Mouse (Mus musculus): ENCODE data around the gene Smim22. TPM values are rescaled to one million over a fixed set of nuclear protein-coding genes. Genes with fewer than 3 reads are reported as not detected.

The Smim22 gene
- total RNA-seq (2021), result not detected
- long read RNA-seq, experiment 1, result 0 reads
- long read RNA-seq, experiment 2, result 0 reads

- DNase-seq, result no peak
These were observed at the start of gene Smim22 for GRCm38 (mm10) chr16:5007067-5007466. Gene Smim22 (plus strand): TSS chr16:5007288.

DNA sequence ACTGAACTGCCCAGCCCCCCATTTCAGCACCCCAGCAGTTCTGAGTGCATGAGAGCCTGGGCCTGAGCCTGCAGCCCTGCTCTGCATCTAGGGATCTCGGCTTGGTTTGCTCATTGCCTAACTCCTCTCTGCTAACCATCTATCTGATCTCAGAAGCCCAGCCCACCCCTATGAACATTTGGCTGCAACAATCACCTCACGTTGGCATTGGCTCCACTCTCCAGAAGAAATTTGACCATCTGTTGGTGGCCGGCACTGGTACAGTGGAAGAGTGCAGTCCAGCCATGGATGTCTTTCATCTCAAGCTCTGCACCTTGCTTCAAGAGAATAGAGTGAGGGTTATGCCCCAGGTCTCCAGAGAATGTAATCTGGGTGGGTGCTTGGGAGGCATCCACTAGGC is 49.6 kb upstream of the Smim22 start:
- DNase-seq, result no peak

DNA sequence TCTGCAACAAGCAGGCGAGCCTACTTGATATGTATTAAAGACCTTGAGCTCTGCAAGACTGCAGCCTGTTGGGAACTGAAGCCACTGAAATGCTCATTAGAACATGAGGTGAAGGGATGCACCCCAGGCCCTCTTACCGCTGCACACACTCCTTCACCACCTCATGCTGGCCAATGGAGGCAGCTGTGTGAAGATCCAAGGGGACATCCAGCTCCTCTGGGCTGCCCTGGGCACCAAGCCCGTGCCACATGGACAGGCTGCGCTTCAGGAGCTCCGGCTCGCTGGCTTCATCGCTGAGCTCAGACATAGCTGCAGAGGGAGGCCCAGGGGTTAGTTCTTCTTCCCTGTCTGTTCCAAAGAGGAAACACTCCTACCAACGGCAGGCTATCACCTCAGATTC is 46.8 kb upstream of the Smim22 start:
- no peak for DNase-seq

DNA sequence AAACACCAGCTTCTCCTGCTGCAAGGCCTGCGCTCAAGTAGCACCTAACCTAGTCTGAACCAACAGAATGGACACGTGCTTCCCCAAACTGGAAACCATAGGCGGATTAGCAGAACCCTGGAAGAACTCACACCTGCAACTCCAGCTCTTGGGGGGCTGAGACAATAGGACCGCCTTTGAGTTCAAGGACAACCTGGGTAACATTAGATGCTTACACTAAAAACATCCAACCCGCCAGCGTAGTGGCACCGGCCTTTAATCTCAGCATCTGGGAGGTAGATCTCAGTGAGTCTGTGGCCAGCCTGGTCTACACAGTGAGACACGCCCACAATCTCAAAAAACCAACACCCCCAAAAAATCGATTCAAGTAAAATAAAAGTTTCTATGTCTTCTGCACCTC is 43.7 kb upstream of the Smim22 start:
- DNase-seq, result no peak

- DNase-seq, result peak; percentile 94
These were observed 43.0 kb upstream of the Smim22 start, which contains the start of gene Anks3 for GRCm38 (mm10) chr16:4963797-4964709. Gene Anks3 (minus strand): TSS chr16:4964205.

- no peak for DNase-seq
These were observed 42.2 kb upstream of the Smim22 start for GRCm38 (mm10) chr16:4964731-4965391.

DNA sequence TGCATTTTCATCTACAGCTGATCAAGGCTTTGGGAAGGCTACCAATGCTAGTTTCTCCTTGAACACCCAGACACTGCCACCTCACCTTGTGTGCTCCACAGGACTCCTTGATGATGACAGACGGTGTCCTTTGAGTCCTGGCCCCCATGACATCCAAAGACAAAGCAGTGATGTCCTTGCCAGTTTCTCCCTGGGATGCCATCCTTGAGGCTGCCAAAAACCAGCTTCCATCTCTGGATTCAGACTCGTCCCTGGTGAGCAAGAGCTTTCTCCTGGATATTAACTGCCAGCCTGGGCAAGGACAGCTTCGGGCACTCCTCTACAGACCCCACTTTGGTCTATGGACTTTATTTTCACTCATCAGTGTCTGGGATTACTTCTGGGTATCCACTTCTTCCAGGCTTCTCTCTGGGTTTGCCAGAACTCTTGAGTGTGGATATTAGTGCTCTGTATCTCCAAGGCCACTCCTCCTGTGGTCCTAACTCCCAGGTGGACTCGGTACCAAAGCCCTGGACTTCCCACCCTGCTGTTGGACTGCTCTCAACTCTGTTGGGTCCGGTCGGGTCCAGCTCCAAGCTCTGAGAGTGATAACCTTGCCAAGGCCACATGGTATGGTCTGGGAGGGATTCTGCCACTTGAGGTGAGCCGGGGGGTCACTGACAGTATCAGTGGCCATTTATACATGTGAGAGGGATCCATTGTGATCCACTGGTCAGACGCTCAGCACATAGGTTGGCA is 41.5 kb upstream of the Smim22 start:
- no peak for DNase-seq

GRCm38 (mm10) chr16:4968426-4968825 is 38.7 kb upstream of the Smim22 start:
- no peak for DNase-seq

DNA sequence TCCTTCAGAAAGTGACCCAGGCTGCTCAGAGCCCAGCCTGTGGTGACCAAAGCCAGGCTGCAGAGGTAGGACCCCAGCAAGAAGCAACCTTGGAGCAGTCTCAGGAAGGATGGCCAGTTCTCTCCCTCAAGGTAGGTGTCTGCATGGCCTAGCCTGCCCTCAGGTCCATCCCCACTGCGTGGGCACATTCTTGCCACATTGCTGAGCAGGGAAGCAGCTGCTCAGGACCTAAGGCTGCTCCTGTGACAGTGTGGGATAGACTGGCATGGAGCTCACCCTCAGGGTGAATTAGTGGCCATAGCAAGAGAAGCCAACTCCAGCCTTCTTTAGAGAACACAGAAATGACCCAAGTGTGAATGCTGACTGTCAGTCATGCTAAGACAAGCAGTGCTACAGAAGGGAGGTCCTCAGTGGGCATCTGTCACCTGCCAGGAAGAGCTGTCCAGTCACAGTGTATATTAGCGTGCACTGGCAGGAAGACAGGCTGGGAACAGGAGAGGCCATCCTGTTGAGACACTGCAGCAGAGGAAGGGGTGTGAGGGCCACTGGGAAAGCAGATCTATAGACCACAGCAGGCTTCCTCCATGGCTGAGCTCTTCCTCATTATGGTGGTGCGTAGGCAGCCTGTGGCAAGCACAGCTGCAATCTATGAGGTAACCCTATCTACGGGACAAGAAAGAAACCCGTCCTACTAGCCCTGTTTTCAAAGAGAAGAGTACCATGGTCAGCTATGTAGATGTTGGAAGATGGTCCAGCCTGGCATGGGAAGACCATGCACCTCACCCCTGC is 37.8 kb upstream of the Smim22 start:
- DNase-seq, result no peak

GRCm38 (mm10) chr16:4971626-4972025 is 35.5 kb upstream of the Smim22 start:
- no peak for DNase-seq

GRCm38 (mm10) chr16:4974521-4974920 is 32.6 kb upstream of the Smim22 start:
- DNase-seq, result no peak

GRCm38 (mm10) chr16:4976180-4976579 is 30.9 kb upstream of the Smim22 start:
- no peak for DNase-seq

DNA sequence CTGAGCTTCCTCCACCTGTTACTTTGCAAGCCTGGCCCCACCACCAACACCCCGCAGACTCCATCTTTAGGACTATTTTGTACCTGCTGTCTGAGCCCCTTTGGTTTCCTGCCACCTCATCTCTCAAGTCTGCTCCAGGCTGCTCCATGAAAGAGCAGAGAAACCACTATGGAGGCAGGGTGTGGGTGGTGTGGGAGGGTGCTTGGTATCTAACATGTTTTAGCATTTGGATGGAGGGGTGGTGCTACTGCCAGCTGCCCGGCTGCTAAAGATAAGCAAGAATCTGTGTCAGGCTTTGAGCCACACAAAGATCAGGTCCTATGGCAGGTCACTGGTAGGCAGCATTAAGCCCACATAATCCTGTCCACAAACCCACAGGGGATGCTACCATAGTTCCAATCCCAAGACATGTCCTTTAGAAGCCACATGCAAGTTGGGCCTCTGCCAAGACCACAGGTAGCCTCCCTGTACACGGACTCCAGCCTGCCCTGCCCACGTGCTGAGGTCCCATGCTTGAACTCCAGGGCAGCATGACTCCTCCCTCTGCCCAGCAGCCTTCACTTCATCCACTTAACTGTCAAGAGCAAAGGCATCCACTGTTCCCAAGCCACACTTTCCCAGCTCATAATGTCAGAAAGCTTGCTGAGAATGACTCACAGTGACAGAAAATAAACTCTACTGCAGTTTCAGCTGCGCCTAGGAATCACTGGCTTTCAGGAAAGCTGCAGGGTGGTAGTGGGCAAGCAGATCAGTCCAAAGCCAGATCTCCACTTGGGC is 28.6 kb upstream of the Smim22 start:
- DNase-seq, result no peak

- DNase-seq, result no peak
These were observed 27.2 kb upstream of the Smim22 start for GRCm38 (mm10) chr16:4979755-4980380.

GRCm38 (mm10) chr16:4984717-4985116 is 22.4 kb upstream of the Smim22 start:
- no peak for DNase-seq

- DNase-seq, result no peak
These were observed 13.8 kb upstream of the Smim22 start for GRCm38 (mm10) chr16:4993276-4993675.

DNA sequence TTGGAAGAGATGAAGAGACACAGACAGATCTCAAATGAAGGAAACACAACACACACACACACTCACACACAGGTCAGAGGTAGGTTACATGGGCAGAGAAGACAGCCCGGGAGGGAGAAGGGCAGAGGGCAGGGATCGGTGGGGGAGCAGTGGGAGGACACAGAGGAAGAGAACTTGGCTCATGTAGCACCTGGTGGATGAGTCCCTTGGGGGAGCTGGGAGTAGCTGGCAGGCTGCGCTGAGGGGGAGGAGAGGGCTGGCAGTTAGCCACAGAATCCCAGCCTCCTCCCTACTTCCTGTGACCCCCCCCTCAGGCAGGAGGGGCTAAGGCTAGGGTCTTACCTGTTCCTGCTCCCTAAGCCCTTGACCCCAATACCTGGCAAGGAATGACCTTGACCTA is 9.5 kb upstream of the Smim22 start, which contains the start of gene Sept12:
Gene Sept12, minus strand, starts transcription at position 300 of the 400 bp plus-strand sequence.
- DNase-seq, result no peak

DNA sequence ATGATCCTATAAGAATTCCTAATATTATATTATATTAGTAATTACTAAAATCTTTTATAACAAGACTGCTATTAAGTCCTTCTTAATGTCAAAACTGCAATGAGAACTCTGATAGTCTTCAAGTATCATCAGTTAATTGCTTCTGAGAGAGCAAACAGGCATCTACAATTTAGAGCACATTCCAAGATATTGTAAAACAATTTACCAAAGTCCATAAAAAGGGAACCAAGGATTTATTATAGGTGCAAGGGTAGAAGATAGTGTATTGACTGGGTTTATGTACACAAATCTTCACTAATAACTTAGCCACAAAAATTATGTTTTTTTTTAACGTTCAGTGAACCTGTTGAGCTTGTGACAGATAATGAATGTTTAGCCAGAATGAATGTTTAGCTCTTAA is 8.1 kb upstream of the Smim22 start:
- DNase-seq, result no peak

DNA sequence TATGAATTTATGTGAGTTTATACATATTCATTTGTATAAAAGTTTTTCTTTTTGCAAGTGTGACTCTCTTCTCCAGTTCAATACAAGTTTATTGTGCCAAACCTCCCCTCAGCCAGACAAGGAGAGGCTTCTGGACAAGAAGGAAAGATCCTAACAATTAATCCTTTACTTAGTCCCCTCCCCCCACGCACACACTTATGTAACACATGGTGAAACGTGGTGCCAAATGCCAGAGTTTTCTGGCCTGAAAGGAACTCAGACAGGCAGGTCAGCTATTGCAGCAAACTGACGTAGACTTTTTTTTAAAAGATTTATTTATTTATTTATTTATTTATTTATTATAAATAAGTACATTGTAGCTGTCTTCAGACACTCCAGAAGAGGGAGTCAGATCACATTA is 6.5 kb upstream of the Smim22 start:
- DNase-seq, result no peak

DNA sequence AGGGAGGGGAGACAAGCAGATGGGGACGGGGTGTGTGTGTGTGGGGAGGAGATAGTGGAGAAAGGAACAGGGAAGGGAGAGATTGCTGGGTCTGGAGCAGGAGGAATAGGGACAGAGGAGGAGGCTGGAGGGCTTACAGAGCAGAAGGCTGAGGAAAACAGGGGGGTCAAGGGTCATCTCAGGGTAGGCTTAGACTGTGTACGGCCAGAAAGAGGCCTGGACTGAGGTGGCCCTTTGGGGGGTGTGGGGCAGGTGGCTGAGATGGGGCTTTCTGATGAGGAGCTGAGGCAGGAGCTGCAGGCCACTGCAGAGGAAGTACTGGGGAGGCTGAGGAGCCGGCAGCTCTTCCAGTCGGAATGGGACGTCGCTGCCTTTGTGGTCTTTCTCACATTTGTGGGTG is 404 bp downstream of the Smim22 start:
- no peak for DNase-seq

- no peak for DNase-seq
These were observed 988 bp downstream of the Smim22 start for GRCm38 (mm10) chr16:5008076-5008475.

Data from gastrocnemius, postnatal 10 days (tissue).